Comparison of ENCODE assay signal across 12 mouse cellular contexts in genomic region chr4:67887954-67888353, GRCm38 (mm10).
"Had no signal": no experiment of that assay in that cellular context is flagged by ENCODE, and none has a peak within 500 bp of the region (broad histone marks: within the 10 kb centered on the region; RNA-seq: fewer than 3 reads in every experiment).

No protein-coding gene starts in this region.

- DNase-seq: kidney, postnatal 36 days; layer of hippocampus, adult 9-11 months; layer of hippocampus, postnatal 36 days; liver; liver, embryonic 13.5 days; liver, postnatal 0 days; lung, postnatal 14 days; retina, postnatal 1 day; right cerebral cortex, postnatal 4 days; thymus, adult 2 months; thymus, postnatal 25 days had no signal

- ATAC-seq: liver, postnatal 0 days; midbrain, embryonic 13.5 days had no signal
